Mouse (Mus musculus): Measurements from ENCODE around the gene Cyth2. TPM values are rescaled to one million over a fixed set of nuclear protein-coding genes. Genes with fewer than 3 reads are reported as not detected.

Cyth2 gene
- total and polyA plus RNA-seq, 3 experiments = 25.6 to 59.4 (median 59.1) TPM

- TF ChIP-seq ETS1 (conservative IDR thresholded peaks at IDR 0.05; ENCODE audit: low read depth, low read length) (peak; percentile 31; the same call in 1 of the 2 replicates), USF2 (conservative IDR thresholded peaks at IDR 0.05; ENCODE audit: low read depth, low read length) (no peak), BHLHE40 (IDR thresholded peaks at IDR 0.05; ENCODE audit: low read depth, low read length) (no peak), NELFE (IDR thresholded peaks at IDR 0.05; ENCODE audit: low read depth, low read length) (no peak; the same call in 1 of the 2 replicates), POLR2AphosphoS2 (IDR thresholded peaks at IDR 0.05; ENCODE audit: low read depth, low read length) (no peak), SIN3A (IDR thresholded peaks at IDR 0.05; ENCODE audit: low read length) (no peak), ZNF384 (IDR thresholded peaks at IDR 0.05; ENCODE audit: low read depth, low read length) (no peak), ELF1 (IDR thresholded peaks at IDR 0.05; ENCODE audit: low read depth, low read length) (0 out of 2 replicates have a peak, but pooled peaks have one; percentile 18), USF1 (IDR thresholded peaks at IDR 0.05; ENCODE audit: low read depth, low read length) (no peak), JUN (IDR thresholded peaks at IDR 0.05; ENCODE audit: insufficient read depth, low read depth, low read length) (peak; percentile 83), UBTF (IDR thresholded peaks at IDR 0.05; ENCODE audit: low read depth, low read length) (no peak), CHD1 (IDR thresholded peaks at IDR 0.05; ENCODE audit: low read depth, low read length) (no peak), EP300 (IDR thresholded peaks at IDR 0.05; ENCODE audit: low read length) (no peak), POLR2A (IDR thresholded peaks at IDR 0.05; ENCODE audit: low read depth, low read length) (peak; percentile 63)
These were observed 35.2 kb downstream of the Cyth2 start (continued) for GRCm38 (mm10) chr7:45779081-45779641.

GRCm38 (mm10) chr7:45775237-45775636, 39.1 kb downstream of the Cyth2 start:
- no peak overlapping the region for H3K9ac ChIP-seq (ENCODE audit: insufficient read depth, low read depth)
- no peak overlapping the region for H3K27ac ChIP-seq (ENCODE audit: insufficient read depth, low read depth)
- in situ Hi-C loops (cut with MboI; ENCODE audit: low pct_ligation_motif_present, low pct_unique_long_range_greater_than_20kb, low sequenced_read_pairs) = no loop called here
- H3K79me2 ChIP-seq (replicated peaks; ENCODE audit: control insufficient read depth, extremely low read depth, insufficient read depth, poor library complexity, severe bottlenecking) = no peaks in the 10 kb centered on the region
- no peak overlapping the region for H3K4me2 ChIP-seq (ENCODE audit: insufficient read depth, low read depth, poor library complexity, severe bottlenecking)
- peaks cover 11 to 20% of the 10 kb centered on the region in 2 experiments; a peak in 3 of 4 replicates for H3K4me1 ChIP-seq (ENCODE audit: control insufficient read depth in 1 of 2, insufficient read depth in 2 of 2)
- dilution Hi-C loops (cut with MboI; ENCODE audit: extremely low pct_ligation_motif_present, extremely low pct_unique_long_range_greater_than_20kb, low sequenced_read_pairs) = no loop called here
- H3K27me3 ChIP-seq (replicated peaks) = peaks cover 43% of the 10 kb centered on the region
- DNase-seq (ENCODE audit: extremely low read depth) = no peak
- no peak overlapping the region for H3K4me3 ChIP-seq (replicated peaks in 1 of 3; ENCODE audit: low read depth in 2 of 3, low read length in 2 of 3, poor library complexity in 1 of 3)
- TF ChIP-seq RAD21 (IDR thresholded peaks at IDR 0.05; ENCODE audit: low read depth, low read length) (no peak), POLR2A (IDR thresholded peaks at IDR 0.05; ENCODE audit: low read depth, low read length) (no peak), PAX5 (IDR thresholded peaks at IDR 0.05; ENCODE audit: low read length) (no peak), NELFE (IDR thresholded peaks at IDR 0.05; ENCODE audit: low read depth, low read length) (no peak)
- no peaks in the 10 kb centered on the region for H3K9me3 ChIP-seq (replicated peaks; ENCODE audit: low read length)
- no peaks in the 10 kb centered on the region for H3K36me3 ChIP-seq (replicated peaks in 1 of 2; ENCODE audit: control insufficient read depth in 1 of 2, insufficient read depth in 1 of 2, low read length in 1 of 2)

GRCm38 (mm10) chr7:45771101-45771500, 43.3 kb downstream of the Cyth2 start:
- DNase-seq (ENCODE audit: extremely low read depth) = peak; percentile 39
- no peak overlapping the region; the same call in 1 of the 2 replicates for H3K4me2 ChIP-seq (ENCODE audit: insufficient read depth, low read depth, poor library complexity, severe bottlenecking)
- no peaks in the 10 kb centered on the region for H3K36me3 ChIP-seq (replicated peaks in 1 of 2; ENCODE audit: control insufficient read depth in 1 of 2, insufficient read depth in 1 of 2, low read length in 1 of 2)
- peak; percentile 42; the same call in 1 of the 2 replicates for TF ChIP-seq IRF4 (IDR thresholded peaks at IDR 0.05; ENCODE audit: low read depth, low read length)
- peak; percentile 65 for TF ChIP-seq ETS1 (conservative IDR thresholded peaks at IDR 0.05; ENCODE audit: low read depth, low read length)
- TF ChIP-seq EP300 (IDR thresholded peaks at IDR 0.05; ENCODE audit: low read length) = peak; percentile 25; the same call in 1 of the 2 replicates
- no peak for TF ChIP-seq NRF1 (IDR thresholded peaks at IDR 0.05; ENCODE audit: low read depth, low read length)
- TF ChIP-seq CHD1 (IDR thresholded peaks at IDR 0.05; ENCODE audit: low read depth, low read length) = no peak
- 0 out of 2 replicates have a peak, but pooled peaks have one; percentile 6 for TF ChIP-seq MEF2A (IDR thresholded peaks at IDR 0.05; ENCODE audit: borderline replicate concordance, low read depth, low read length)
- 0 out of 2 replicates have a peak, but pooled peaks have one; percentile 6 for TF ChIP-seq TCF12 (IDR thresholded peaks at IDR 0.05; ENCODE audit: low read depth, low read length)
- no peak for TF ChIP-seq GABPA (IDR thresholded peaks at IDR 0.05; ENCODE audit: insufficient replicate concordance, low read depth, low read length)
- TF ChIP-seq MAFK (IDR thresholded peaks at IDR 0.05; ENCODE audit: insufficient replicate concordance, low read length) = peak; percentile 12; the same call in 1 of the 2 replicates
- TF ChIP-seq BHLHE40 (IDR thresholded peaks at IDR 0.05; ENCODE audit: low read depth, low read length) = peak; percentile 85
- no peak for TF ChIP-seq E2F4 (IDR thresholded peaks at IDR 0.05; ENCODE audit: insufficient replicate concordance, low read depth, low read length)
- TF ChIP-seq MAX (IDR thresholded peaks at IDR 0.05; ENCODE audit: low read length) = 0 out of 2 replicates have a peak, but pooled peaks have one; percentile 6
- TF ChIP-seq PAX5 (IDR thresholded peaks at IDR 0.05; ENCODE audit: low read length) = no peak
- H3K4me3 ChIP-seq (replicated peaks in 1 of 3; ENCODE audit: low read depth in 2 of 3, low read length in 2 of 3, poor library complexity in 1 of 3) = no peak overlapping the region
- H3K79me2 ChIP-seq (replicated peaks; ENCODE audit: control insufficient read depth, extremely low read depth, insufficient read depth, poor library complexity, severe bottlenecking) = no peaks in the 10 kb centered on the region
- in situ Hi-C loops (cut with MboI; ENCODE audit: low pct_ligation_motif_present, low pct_unique_long_range_greater_than_20kb, low sequenced_read_pairs) = no loop called here
- H3K9ac ChIP-seq (ENCODE audit: insufficient read depth, low read depth) = no peak overlapping the region
- H3K9me3 ChIP-seq (replicated peaks; ENCODE audit: low read length) = no peaks in the 10 kb centered on the region
- no peak overlapping the region for H3K27ac ChIP-seq (ENCODE audit: insufficient read depth, low read depth)
- dilution Hi-C loops (cut with MboI; ENCODE audit: extremely low pct_ligation_motif_present, extremely low pct_unique_long_range_greater_than_20kb, low sequenced_read_pairs) = no loop called here
- H3K4me1 ChIP-seq (ENCODE audit: control insufficient read depth in 1 of 2, insufficient read depth in 2 of 2) = peaks cover 9 to 12% of the 10 kb centered on the region in 2 experiments
- peaks cover 30% of the 10 kb centered on the region for H3K27me3 ChIP-seq (replicated peaks)

Data from CH12.LX (cell line).